Mouse (Mus musculus): ENCODE data around the gene Rsad2.

The Rsad2 gene

DNA sequence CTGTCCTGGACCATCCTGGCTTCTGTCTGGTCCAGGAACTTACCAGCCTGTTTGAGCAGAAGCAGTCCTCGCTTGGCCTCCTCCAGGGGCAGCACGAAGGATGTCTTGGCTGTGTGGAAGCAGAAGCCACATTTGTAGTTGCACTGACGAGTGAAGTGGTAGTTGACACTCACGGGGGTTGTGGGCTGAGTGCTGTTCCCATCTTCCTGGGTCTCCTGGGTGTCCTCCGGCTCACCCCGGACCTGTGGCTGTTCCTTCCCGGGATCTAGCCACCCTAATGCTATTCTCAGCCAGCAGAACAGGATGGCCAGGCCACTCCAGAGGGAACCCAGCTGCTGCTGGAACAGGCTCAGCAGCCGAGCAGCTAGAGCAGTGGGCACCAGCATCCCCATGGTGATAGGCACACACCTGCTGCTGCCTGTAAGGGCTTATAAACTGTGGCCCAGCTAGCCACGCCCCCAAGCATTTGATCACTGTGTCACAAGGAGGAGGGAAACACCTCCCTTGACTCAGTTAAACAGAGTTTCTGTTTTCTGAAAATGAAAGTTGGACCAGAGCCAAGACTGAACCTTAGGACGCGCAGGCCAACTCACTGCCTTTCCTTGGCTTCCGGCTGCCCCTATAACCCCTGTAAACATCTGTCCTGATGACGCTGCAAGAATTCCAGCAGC is at the start of gene Rsad2:
TSS of gene Rsad2 (minus strand) at position 425 of the 671 bp plus-strand sequence.
- DNase-seq (ENCODE audit: low spot score), result peak; percentile 82

DNA sequence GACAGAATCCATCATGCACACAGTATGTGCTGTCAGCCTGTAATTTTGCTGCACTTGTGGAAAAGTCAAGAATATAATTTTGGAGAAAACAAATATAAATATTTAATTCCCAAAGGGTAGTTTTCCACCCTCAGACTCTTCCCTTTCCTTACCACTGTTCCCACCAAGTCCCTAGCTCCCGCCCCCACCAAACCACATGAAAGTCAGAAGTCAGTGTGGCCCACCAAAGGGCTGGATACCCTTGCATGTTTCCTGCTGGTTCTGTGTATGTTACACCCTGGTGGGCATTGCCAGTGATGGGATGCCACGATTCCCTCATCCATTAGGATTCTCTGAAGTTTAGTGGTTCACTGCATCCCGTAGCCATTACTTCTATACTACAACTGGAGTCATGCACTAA is 44.8 kb upstream of the Rsad2 start:
- DNase-seq (ENCODE audit: low spot score), result no peak

DNA sequence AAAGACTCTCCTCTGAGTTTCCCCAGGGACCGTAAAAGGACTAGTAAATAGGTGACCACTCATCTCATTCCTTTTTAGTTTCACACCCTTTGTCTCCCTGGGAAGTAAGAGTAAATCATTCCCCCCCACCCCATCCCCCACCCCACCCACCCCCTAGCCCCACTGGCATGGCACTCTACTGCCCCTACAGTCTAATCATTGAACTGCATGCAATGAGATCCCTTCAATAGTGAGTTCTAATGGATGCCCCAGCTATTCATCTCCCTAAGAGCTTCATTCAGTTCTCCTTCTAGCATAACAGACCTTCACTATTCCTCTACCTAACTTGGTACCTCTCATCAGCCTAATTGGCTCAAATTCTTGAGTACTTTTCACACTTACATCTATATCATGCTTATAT is 33.7 kb upstream of the Rsad2 start:
- no peak for DNase-seq (ENCODE audit: low spot score)

DNA sequence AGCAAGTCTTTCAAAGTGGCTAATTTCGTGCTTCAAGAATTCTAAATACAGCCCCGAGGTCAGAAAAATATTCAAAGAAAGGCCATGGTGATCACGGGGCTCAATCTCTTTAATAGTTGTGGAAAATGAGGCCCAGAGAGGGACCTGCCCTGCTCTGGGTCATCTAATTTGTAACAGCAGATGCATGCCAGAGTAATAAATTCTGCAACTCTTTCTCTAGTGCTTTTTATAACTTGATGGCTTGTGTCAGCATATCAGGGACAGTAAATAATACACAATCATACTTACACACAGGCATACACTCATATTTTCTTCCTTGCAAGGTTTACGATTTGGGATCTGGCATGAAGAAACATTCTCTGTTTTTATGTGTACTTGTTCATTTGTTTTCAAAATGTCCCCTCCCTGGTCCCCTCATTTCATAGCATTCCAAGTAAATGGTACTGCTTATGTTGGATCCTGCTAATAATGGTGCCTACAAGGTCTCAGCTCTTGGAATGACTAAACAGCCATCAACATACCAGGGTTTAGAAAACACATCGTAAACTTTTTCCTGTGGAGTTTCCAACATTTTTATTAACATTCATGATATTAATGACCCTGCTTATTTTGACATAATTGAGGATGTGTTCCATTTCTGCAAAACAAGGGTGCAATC is 32.5 kb upstream of the Rsad2 start:
- no peak for DNase-seq (ENCODE audit: low spot score)

DNA sequence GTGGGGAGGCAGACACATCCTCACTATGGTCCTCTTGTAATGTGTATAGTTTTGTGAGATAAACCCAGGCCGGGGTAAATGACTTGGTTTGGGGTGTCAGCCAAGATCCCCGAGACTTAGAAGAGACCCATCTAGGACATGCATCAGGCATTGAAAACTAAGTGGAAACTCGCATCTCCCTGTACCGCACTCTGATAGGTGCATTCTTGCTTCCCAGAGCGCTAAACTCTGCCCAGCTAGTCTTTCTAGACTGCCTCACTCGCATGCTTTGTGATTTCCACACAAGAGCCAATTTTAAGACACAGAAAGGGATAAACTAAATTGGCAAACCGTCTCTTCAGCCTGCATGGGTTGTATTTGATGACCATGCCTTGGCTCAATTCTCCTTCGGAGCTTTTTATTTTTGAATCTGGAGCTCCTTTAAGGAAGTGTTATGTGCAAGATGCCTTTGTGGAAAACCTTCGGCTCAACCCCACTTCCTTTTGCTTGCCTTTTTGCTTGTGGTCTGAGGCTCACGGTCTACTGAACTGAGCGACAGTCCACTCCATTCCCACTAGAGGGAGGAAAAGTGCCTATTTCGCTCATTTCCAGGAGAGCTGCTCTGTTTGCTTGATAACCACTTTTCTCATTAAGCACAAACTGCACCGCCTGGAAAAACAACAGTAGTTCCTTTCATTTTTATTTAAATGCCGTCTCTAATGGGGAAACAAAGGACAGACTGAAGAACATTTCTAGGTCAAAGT is 31.8 kb upstream of the Rsad2 start:
- no peak for DNase-seq (ENCODE audit: low spot score)

DNA sequence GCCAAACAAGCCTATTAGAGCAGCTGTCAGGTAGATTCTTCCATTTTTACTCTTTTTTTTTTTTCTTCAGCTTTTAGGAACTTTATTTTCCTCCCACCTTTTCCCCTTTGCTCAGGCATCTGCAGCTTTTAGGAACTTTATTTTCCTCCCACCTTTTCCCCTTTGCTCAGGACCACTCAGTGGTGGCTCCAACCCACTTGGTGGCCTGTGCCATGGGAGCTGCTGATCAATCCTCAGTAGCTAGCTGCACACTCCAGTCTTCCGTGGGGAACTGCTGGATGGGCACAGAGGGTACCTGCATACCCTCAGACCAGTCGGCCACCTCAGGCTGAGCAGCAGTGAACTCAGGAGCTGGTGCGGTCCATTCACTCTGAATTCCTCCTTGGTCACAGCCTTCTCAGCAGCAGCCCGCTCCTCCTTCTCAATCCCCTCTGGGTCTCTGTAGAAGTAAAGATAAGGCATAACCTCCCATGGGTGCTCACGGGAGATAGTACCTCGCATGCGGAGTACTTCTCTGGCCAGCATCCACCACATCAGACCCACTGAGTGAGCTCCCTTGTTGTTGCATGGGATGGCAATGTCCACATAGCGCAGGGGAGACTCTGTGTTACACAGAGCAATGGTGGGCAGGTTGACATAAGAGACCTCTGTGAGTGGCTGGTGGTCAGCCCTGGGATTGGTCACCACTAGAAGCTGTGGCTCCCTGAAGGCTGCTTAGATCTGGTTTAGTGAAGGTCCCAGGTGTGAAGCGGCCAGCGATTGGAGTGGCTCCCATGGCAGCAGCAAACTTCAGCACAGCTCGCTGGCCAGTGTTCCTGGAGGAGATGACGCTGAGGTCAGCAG is 29.7 kb upstream of the Rsad2 start:
- DNase-seq (ENCODE audit: low spot score), result peak; percentile 55

DNA sequence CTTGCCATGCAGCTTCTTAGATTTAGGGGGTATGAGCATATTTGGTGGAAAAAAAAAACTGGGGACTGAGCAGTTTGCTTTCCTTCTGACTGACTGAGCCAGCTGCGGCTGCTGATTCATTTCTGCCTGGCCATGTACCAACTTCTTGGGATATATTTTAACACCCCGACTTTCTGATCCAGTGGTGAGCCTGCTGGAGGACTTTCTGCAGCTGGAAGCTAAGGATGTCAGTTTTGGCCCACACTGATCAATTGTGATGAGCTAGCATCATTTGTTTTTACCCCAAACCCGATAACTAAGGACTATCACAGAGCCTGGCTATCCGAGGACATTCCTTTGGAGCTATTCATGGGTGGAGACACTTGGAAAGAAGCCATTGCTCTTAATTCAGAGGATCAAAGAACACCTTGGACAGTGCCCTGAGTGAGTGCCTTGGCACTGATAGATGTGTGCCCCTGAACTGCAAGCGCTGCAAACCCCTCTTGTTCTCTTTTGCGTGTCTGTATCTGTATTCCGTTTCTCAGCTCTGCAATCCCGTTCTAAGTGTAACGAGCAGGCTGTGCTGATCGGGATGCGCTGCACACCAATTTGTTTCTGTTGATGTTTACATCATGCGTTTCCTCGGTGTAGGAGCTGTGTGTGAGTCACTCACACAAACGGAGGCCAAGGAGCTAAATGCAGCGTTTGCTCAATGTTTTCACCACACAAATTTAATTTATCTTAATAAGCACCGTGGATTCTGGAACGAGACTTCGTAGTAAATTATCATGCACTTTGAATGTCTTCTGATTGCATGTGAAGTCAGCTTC is 22.1 kb upstream of the Rsad2 start:
- no peak for DNase-seq (ENCODE audit: low spot score)

DNA sequence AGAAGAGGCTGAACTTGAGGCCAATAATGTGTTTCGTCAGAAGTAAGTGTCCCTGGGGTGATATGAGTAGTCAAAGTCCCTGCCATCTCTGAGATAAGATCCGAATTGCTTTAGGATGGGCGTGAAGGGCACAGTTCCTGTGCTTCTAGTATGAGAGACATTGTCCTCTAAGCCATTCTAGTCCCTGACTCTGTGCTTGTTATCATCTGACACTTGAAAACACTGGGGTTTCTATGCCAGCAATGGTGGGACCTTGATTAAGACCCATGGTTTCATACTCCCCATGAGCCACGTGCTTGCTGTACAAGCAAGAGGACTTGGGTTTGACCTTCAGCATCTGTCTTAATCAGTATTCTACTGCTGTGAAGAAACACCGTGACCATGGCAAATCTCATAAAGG is 20.9 kb upstream of the Rsad2 start:
- no peak for DNase-seq (ENCODE audit: low spot score)

DNA sequence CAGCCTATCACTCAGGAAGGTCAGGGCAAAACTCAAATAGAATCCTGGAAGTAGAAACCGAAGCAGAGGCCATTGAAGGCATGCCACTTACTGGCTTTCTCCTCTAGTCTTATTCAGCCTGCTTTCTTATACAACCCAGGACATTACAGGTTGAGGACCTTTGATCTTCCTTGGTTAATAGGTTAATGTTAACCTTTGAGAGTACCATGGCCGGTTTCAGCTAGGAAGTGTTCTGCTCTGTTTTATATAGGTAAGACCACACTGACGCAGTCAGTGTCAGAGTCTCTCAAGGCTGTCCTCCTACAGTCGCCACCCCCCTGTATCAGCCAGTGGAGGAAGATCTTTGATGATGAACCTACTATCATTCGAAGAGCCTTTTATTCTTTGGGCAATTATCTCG is 17.5 kb upstream of the Rsad2 start:
- no peak for DNase-seq (ENCODE audit: low spot score)

DNA sequence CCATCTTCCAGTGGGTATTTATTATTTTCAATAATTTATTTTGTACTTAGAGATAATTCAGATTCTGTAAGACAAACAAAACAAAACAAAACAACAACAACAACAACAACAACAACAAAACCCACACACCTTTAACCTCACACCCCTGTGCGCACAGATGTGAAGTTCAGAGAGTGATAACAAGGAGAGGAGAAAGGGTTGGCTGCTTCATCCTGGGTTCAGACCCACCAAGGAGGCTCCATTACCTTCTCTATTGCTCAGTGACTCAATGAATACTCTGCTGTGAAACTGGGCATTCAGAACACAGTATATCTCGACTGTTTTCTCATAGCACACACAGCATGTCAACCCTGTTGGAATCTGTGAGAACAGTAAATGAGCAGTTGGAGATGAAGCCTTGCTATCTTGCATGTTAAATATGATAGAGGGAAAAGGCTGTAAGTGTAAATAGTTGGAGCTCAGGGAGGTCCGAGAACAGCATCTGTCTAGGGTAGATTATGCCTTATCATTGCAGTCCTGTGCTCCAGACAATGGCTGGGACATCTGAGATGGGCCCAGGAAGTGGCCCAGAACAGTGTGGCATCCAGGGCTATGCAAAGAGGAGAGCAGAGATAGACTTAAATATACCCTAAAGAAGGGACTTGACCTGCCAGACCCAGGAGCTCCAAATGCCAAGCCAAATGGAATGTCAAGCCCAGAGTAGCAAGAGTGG is 16.7 kb upstream of the Rsad2 start:
- DNase-seq (ENCODE audit: low spot score), result peak; percentile 32

DNA sequence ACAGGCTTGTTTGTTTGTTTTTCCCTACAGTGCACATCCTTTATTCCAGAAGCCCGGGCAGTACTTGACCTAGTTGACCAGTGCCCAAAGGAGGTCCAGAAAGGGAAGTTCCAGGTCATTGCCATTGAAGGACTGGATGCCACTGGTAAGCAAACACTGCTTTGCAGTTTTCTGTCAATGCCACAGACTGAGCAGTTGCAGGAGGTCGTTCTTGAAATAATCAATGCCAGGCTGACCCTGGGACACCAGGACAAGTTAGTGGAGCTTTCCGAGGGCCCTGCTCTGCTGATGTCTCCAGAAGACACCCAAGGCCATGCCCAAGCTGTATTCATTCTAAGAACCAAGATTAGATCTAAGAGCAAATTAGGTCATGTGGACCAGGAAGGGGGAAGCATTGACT is 15.1 kb upstream of the Rsad2 start:
- no peak for DNase-seq (ENCODE audit: low spot score)

DNA sequence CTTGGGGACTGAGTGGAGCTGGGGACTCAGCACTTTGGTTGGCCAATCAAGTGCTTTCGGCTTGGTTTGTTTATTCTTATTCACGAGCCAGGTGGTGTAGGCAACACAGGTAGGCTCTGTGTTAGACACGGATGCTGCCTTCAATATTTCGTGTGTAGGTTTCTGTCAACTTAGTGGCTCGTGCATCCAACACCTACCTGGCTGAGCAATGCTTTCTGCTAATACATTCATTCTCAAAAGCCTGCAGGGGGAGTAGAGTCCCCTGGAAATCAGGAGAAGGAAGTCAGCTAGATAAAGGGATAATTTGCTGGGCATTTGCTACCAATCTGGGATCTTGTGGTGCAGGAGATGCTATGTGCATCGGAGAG is 13.8 kb upstream of the Rsad2 start:
- DNase-seq (ENCODE audit: low spot score), result no peak

DNA sequence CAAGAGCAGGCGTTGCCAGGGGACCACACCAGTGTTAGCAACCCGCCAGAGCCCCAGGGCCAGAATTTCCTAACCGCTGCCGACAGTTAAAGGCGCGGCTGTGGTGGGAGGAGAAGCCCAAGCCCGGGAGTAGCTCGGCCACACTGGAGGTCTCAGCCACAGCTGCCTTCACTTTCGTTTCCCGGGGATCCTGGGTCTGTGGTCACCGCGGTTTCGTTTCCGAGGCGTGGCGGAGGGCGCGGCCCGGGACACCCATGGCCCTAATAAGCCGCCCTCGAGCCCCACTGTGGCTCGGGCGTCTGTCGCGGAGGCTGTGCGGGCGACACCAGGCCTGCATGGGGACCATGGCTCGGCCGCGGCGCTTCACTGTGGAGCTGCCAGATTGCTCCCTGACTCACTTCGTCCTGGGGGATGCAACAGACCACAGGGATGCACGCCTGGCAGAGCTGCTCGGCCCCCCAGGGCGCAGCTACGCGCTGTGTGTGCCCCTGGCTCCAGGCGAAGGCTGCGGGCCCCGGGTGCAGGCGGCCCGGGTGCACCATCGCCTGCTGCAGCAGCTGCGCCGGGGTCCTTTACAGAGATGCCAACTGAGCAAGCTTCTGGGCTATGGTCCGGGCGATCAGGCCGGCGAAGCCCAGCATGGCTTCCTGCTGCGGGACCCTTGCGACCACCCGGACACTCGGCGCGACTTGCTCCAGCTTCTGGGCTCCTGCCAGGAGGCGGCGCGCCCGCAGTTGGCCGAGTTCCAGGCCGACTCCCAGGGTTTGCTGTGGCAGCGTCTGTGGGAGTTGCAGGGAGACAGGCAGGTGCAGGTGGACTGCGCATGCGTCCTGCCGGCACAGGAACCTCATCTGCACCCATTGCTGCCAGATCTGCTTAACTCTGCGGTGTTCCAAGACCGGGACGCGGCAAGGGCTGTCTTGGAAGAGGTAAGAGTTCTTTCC is 13.1 kb upstream of the Rsad2 start, which contains the start of gene Cmpk2:
TSS of gene Cmpk2 (plus strand) at position 107 of the 944 bp plus-strand sequence.
- peak; percentile 85 for DNase-seq (ENCODE audit: low spot score)

DNA sequence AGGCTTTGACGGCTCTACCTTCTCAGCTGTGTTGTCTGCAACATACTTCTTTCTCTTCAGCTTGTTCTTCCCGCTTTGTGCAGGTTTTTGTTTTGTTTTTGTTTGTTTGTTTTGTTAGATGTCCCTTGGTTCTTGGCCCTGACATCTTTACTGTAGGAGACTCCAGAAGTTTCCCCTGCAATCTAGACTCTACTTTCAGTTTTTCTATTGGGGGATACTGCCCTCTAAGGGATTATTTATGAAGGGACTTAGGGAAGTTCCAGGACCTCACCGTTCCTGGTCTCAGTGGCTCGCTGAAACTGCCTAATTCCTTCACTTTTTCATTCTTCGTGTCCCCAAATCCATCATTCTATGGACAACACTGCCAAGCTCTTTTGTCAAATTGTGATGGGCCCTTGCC is 9.3 kb upstream of the Rsad2 start:
- no peak for DNase-seq (ENCODE audit: low spot score)

DNA sequence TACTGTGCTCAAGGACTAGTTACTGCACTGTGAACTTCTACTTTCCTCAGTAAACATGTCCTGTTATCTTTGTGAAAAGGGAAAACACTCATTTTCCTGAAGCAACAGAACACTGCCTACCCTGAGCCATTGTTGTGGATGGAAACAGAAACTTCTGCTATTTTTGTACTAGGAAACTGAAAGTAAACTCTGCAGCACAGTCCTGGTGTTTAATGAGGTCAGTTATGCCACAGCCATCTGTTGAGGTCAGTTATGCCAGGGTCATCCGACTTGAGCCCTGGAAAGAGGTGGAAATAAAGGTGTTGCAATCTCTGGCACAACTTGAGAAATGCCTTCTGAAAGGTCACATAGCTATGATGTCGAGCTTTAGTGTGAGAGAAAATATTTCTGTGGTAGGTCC is 3.8 kb upstream of the Rsad2 start:
- no peak for DNase-seq (ENCODE audit: low spot score)

DNA sequence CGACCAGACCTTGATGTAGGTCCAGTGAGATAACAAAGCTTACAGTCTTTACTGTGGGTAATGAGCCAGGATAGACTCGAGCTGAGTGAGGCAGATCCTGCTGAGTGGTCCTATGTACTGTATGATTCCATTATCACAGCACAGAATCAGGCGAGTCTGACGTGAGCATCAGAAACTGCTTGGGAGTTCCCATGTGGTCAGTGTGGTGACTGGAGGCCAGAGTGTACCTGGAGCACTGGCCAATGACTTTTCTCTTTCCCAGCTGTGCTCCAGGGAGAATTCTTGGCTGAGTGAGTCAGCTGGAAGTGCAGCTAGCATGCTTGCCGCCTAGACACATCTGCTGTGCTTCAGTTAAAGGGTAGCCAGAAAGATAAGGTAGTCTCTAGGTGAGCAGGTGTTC is 1.6 kb downstream of the Rsad2 start:
- no peak for DNase-seq (ENCODE audit: low spot score)

DNA sequence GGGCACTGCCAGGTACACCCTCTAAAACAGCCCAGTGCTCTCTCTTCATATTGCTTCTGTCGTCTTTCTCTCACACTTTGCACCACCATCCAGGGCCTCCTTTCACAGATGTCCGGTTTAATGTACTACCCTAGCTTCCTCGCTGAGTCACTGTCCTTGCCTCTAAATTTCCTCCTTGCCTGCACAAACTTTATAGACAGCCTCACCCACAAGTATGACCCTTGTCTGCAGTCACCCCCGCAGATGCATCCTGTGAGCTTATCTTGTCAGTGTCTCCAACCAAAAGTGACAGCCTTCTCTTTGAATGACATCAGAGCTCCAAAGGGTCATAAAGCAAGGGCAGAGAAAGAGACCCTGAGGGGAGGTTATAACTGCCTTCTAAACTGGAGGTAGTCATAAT is 3.3 kb downstream of the Rsad2 start:
- DNase-seq (ENCODE audit: low spot score), result no peak

DNA sequence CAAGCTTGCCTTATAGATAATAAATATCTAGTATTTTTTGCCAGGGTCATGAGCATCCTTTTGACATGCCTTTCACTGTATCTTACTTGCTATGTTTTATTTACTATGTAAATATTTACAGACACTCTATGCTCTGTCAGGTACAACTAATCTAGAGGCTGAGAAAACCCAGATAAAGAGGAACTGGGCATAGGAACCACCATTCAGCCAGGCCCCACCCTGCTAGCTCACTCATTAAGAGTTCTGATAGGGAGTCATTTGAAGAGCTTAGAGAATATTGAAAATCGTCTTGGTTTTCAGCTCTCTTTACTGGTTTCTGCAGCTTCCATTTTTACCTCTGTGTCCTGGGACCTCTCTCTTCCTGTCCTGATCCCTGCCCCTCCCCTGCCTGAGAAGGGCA is 5.1 kb downstream of the Rsad2 start:
- DNase-seq (ENCODE audit: low spot score), result no peak

DNA sequence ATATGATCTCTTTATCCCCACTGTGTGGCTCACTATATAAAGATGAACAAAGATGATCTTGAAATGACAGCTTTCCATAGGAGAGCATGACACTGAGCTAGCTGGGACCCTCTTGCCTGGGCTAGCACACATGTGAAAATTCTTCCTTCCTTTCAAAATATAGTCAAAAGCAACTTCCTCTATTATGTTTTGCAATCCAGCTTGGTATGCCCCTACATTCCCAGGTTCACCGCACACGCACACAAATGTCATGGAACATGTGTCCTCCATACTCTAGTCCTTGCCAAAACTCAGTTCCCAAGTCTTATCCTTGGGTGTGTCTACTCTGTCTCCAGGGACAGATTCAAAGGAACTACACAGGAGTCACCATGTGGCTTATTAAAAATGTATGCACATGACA is 6.8 kb downstream of the Rsad2 start:
- no peak for DNase-seq (ENCODE audit: low spot score)
